Mouse (Mus musculus) neutrophil, adult 65 days (primary cell): ENCODE data around the gene Otulin. TPM values are rescaled to one million over a fixed set of nuclear protein-coding genes. Genes with fewer than 3 reads are reported as not detected.

Source experiments
- total RNA-seq: library from RNA; stranded (reverse); gene quantifications from 2 replicates; pipeline ENCODE4 v1.2.4, GENCODE M21; 2023

Otulin gene
- 32.4 and 47.6 TPM in 2 replicates for total RNA-seq

DNA sequence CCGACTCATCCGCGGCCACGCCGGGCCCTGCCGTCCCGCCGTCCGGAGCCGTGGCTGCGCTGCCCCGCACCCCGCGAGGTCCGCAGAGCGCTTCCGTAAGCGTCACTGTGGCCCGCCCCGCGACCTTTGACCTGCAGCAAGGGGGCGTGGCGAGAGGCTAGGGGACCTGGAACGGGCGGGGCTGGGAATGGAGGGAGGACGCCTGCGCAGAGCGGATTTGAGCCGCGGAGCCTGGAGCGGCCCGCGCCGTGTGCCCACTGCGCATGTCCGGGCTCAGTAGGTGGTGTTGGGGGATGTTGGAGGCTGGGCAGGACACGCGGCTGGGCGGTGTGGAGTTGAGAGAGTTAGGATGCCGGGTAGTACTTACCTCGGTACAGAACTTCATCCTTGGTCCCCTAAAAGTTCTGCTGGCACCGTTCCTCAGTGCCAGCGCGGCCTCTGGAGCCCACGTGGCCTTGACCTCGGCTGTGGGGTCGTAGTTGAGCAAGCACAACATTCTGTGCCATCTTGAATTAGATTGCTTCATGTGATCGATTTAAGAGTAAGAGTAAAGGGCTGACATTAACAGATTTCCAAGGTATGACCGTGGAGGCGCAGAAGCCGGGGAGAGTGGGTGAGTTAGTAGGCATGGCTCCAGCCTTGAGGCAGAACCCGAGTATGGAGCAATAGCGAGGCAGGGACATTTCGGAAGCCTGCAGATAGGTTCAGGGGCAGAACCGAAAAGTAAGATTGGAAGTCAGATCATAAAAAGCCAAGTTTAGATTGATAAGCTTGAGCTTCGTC is at the start of gene Otulin:
TSS of gene Otulin (minus strand) at position 93 of the 783 bp plus-strand sequence.

Other genes starting within 250 kb of the Otulin start
- gene Ank, start 164.0 kb downstream of the Otulin start, total RNA-seq: 5.8 and 6.9 TPM in 2 replicates
- gene Otulinl, start 50.9 kb upstream of the Otulin start, total RNA-seq: 35.4 and 49.7 TPM in 2 replicates